Mouse (Mus musculus): ENCODE measurements at regions not wholly inside any gene's neighbourhood (a gene's known extent, or its start where the extent isn't known, plus 50 kb on each side); places are given as distances from the start of the nearest gene placed in this dataset.

GRCm38 (mm10) chr7:95082248-95082647 lies 1088.8 kb upstream of the Tenm4 start:
- intact Hi-C loops (cut with DNase I) = no loop called here
- peak; percentile 12 to 36 for DNase-seq

DNA sequence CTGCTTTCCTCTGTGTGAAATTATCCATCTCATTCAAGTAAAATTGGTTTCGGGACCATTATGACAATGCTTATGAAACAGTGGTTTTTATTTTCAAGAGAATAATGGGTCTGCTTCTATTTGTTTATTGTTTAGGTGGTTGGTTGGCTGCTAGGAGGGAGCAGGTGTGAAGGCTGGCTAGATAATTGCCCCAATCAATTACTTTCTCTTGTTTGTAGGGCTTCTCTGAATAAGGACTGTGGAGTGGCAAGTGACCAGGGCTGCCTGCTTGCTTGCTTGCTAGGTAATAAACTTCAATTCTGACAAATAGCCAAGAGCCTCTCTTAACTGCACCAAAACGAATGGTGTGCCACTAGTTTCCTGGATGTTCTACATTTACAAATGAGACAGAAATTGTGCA lies 1086.7 kb upstream of the Tenm4 start:
- no peak for DNase-seq
- intact Hi-C loops (cut with DNase I) = no loop called here

- intact Hi-C loops (cut with DNase I) = loop anchor here (5.0 kb wide), 1 partner anchor 734 kb away; no protein-coding TSS in a partner anchor
- DNase-seq = peak; percentile 9 to 23
These were observed 1079.7 kb upstream of the Tenm4 start for GRCm38 (mm10) chr7:95091360-95091759.

GRCm38 (mm10) chr7:95129020-95129419 lies 1042.0 kb upstream of the Tenm4 start:
- intact Hi-C loops (cut with DNase I) = no loop called here
- no peak for DNase-seq

DNA sequence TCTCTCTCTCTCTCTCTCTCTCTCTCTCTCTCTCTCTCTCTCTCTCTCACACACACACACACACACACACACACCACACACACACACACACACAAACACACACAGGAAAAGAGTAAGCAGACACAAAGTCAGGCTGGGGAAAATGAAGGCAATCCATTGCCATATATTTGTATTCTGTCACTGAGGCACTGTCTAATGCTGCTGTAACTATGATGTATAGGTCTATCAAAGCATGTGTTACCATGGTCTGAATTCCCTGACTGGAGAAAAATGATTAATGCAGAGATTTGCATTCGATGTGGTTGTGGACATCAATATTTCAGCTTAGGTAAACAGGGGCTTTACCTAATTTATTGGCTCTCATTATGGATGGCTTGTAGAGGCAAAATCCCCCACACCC lies 1038.0 kb upstream of the Tenm4 start:
- no peak for DNase-seq
- intact Hi-C loops (cut with DNase I) = no loop called here

DNA sequence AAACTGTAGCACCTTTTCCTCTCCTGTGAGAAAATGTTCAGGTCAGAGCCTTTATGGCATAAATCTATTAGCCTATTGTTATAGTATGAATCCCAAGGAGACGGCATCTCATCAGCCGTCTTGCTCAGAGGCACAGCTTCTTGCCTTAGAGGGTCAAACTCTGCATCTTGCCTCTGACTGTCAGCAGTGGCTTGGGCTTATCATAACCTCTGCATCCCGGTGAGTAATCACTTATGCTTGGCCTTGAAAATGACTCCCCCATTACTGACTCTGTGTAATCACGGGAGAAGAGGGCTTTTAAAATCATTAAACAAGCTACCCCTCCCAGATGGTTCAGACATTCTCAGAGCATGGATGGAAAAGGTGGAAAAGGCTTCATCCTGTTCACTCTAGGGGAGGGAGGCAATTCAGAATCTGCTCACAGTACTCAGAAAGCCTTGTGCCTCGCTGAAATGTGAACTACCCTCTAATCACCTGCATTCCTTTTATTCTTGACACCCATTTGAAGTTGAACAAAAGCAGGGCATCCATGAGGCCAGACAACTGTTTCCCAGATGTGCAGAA lies 1036.9 kb upstream of the Tenm4 start:
- DNase-seq = no peak
- intact Hi-C loops (cut with DNase I) = no loop called here

GRCm38 (mm10) chr7:95141778-95142177 lies 1029.3 kb upstream of the Tenm4 start:
- no peak for DNase-seq
- intact Hi-C loops (cut with DNase I) = no loop called here

DNA sequence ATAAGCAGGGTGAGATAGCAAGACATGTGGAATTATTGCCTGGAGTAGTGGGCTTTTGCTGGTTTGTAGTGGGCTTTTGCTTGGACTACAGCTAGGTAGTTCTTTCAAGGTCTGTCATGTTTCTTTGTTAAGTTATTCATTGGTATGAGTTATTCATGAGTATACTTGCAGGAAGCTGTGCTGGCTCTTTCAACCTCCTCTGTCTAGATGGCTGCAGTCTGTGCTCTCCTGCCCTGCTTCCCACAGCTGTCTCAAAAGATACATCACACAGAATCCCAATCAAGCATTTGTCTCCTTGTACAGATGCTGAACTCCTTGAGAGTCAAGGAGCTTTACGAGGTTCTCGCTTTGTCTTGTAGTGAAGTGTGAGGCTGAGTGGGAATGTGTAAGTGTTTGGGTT lies 1028.0 kb upstream of the Tenm4 start:
- intact Hi-C loops (cut with DNase I) = no loop called here

More for the DNA sequence above, 1028.0 kb upstream of the Tenm4 start:
- DNase-seq = no peak
